Mouse (Mus musculus) stomach, postnatal 0 days (tissue): Measurements from ENCODE around the gene Wdr91.

Experiments used
- CTCF ChIP-seq: IDR thresholded peaks from 2 replicates; pipeline ENCODE4 v1.5.1; 2016; ENCODE audit warnings: antibody characterized with exemption, low read depth, mild to moderate bottlenecking, moderate library complexity
- EP300 ChIP-seq: optimal IDR thresholded peaks from 2 replicates; pipeline ENCODE3; 2016; ENCODE audit warnings: antibody characterized with exemption

DNA sequence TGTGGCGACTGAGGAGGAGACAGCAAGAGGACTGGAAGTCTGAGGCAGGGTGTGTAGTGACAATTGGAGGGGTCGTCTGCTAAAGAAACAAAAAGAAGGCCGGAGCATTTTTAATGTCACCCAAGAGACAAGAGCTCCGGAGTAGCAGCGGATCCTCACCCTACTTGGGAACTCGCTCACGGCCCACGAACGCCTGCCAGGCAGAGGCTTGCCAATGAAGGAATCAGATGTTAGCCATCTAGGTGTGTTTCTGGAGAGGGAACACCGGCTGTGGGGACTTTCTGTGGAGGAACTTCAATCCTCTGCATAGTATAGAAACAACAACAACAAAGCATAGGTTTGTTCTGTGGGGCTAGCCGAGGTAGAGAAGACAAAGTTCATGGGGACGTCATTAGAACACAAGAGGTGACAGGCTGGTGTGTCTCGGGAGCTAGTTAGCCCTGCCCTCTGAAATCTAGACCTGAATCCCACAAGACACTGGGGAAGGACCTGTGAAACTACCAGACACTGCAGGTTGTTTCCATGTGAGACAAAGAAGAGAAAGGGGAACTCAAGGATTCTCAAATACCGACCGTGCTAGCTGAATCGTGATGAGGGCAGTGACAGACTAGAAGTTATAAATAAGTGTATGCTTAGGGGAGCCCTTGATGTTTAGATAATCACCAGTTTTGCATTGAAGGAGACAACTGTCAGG lies 43.2 kb downstream of the Wdr91 start:
- TF ChIP-seq CTCF, result no peak
- TF ChIP-seq EP300, result no peak
